Mouse (Mus musculus): ENCODE results near the gene Eppin. TPM values are rescaled to one million over a fixed set of nuclear protein-coding genes. Genes with fewer than 3 reads are reported as not detected.

Eppin gene
- polyA plus RNA-seq, 1 experiment from 2014 or later = not detected

Other genes starting within 250 kb of the Eppin start
- gene Slpi, start 204.5 kb downstream of the Eppin start, polyA plus RNA-seq (2014; fragmentation: Nextera tagmentation; extraction: Ambion mirVana) = 0.33 and 0.62 TPM in 2 replicates
- gene Rbpjl, start 190.5 kb downstream of the Eppin start, polyA plus RNA-seq (2014; fragmentation: Nextera tagmentation; extraction: Ambion mirVana) = 0.04 and 0.15 TPM in 2 replicates
- 0.44 and 0.75 TPM in 2 replicates for gene Matn4, start 188.4 kb downstream of the Eppin start, polyA plus RNA-seq (2014; fragmentation: Nextera tagmentation; extraction: Ambion mirVana)
- 6.8 and 9.3 TPM in 2 replicates for gene Sdc4, start 149.7 kb downstream of the Eppin start, polyA plus RNA-seq (2014; fragmentation: Nextera tagmentation; extraction: Ambion mirVana)
- 87.1 and 92.6 TPM in 2 replicates for gene Sys1, start 136.6 kb downstream of the Eppin start, polyA plus RNA-seq (2014; fragmentation: Nextera tagmentation; extraction: Ambion mirVana)
- 8.6 and 10.0 TPM in 2 replicates for gene Gm20458, start 132.6 kb downstream of the Eppin start, polyA plus RNA-seq (2014; fragmentation: Nextera tagmentation; extraction: Ambion mirVana)
- 0.28 TPM in 1 of 2 replicates, not detected in the other for gene Trp53tg5, start 119.9 kb downstream of the Eppin start, polyA plus RNA-seq (2014; fragmentation: Nextera tagmentation; extraction: Ambion mirVana)
- gene Dbndd2, start 107.5 kb downstream of the Eppin start, polyA plus RNA-seq (2014; fragmentation: Nextera tagmentation; extraction: Ambion mirVana) = 13.8 and 14.4 TPM in 2 replicates
- 109 and 110 TPM in 2 replicates for gene Pigt, start 96.1 kb downstream of the Eppin start, polyA plus RNA-seq (2014; fragmentation: Nextera tagmentation; extraction: Ambion mirVana)
- gene Wfdc2, start 31.2 kb downstream of the Eppin start, polyA plus RNA-seq (2014; fragmentation: Nextera tagmentation; extraction: Ambion mirVana) = 2.4 and 4.0 TPM in 2 replicates
- gene Spint3, start 20.1 kb downstream of the Eppin start, polyA plus RNA-seq (2014; fragmentation: Nextera tagmentation; extraction: Ambion mirVana) = not detected in 2 replicates
- gene Wfdc6a, start 8.1 kb downstream of the Eppin start, polyA plus RNA-seq (2014; fragmentation: Nextera tagmentation; extraction: Ambion mirVana) = 0.25 TPM in 1 of 2 replicates, not detected in the other
- not detected in 2 replicates for gene Wfdc6b, start 19.9 kb upstream of the Eppin start, polyA plus RNA-seq (2014; fragmentation: Nextera tagmentation; extraction: Ambion mirVana)
- gene Wfdc8, start 20.0 kb upstream of the Eppin start, polyA plus RNA-seq (2014; fragmentation: Nextera tagmentation; extraction: Ambion mirVana) = not detected in 2 replicates
- gene Wfdc16, start 45.2 kb upstream of the Eppin start, polyA plus RNA-seq (2014; fragmentation: Nextera tagmentation; extraction: Ambion mirVana) = not detected in 2 replicates
- not detected in 2 replicates for gene Wfdc10, start 62.5 kb upstream of the Eppin start, polyA plus RNA-seq (2014; fragmentation: Nextera tagmentation; extraction: Ambion mirVana)
- gene Wfdc9, start 63.0 kb upstream of the Eppin start, polyA plus RNA-seq (2014; fragmentation: Nextera tagmentation; extraction: Ambion mirVana) = not detected in 2 replicates
- not detected in 2 replicates for gene Wfdc11, start 80.5 kb upstream of the Eppin start, polyA plus RNA-seq (2014; fragmentation: Nextera tagmentation; extraction: Ambion mirVana)
- gene Wfdc13, start 91.5 kb upstream of the Eppin start, polyA plus RNA-seq (2014; fragmentation: Nextera tagmentation; extraction: Ambion mirVana) = 0.26 TPM in 1 of 2 replicates, not detected in the other
- gene Spint4, start 104.9 kb upstream of the Eppin start, polyA plus RNA-seq (2014; fragmentation: Nextera tagmentation; extraction: Ambion mirVana) = not detected in 2 replicates
- gene Spint5, start 121.7 kb upstream of the Eppin start, polyA plus RNA-seq (2014; fragmentation: Nextera tagmentation; extraction: Ambion mirVana) = not detected in 2 replicates
- gene Wfdc3, start 152.3 kb upstream of the Eppin start, polyA plus RNA-seq (2014; fragmentation: Nextera tagmentation; extraction: Ambion mirVana) = 0.78 and 1.4 TPM in 2 replicates
- 46.6 and 50.3 TPM in 2 replicates for gene Dnttip1, start 152.4 kb upstream of the Eppin start, polyA plus RNA-seq (2014; fragmentation: Nextera tagmentation; extraction: Ambion mirVana)
- 59.4 and 67.9 TPM in 2 replicates for gene Ube2c, start 176.3 kb upstream of the Eppin start, polyA plus RNA-seq (2014; fragmentation: Nextera tagmentation; extraction: Ambion mirVana)
- 0.39 TPM in 1 of 2 replicates, not detected in the other for gene Tnnc2, start 186.4 kb upstream of the Eppin start, polyA plus RNA-seq (2014; fragmentation: Nextera tagmentation; extraction: Ambion mirVana)
- gene Snx21, start 192.2 kb upstream of the Eppin start, polyA plus RNA-seq (2014; fragmentation: Nextera tagmentation; extraction: Ambion mirVana) = 33.3 and 40.8 TPM in 2 replicates
- gene Acot8, start 211.3 kb upstream of the Eppin start, polyA plus RNA-seq (2014; fragmentation: Nextera tagmentation; extraction: Ambion mirVana) = 18.3 and 20.8 TPM in 2 replicates
- 16.4 and 17.0 TPM in 2 replicates for gene Zswim3, start 211.5 kb upstream of the Eppin start, polyA plus RNA-seq (2014; fragmentation: Nextera tagmentation; extraction: Ambion mirVana)
- gene Zswim1, start 229.1 kb upstream of the Eppin start, polyA plus RNA-seq (2014; fragmentation: Nextera tagmentation; extraction: Ambion mirVana) = 25.7 and 26.7 TPM in 2 replicates
- not detected in 2 replicates for gene Spata25, start 234.9 kb upstream of the Eppin start, polyA plus RNA-seq (2014; fragmentation: Nextera tagmentation; extraction: Ambion mirVana)
- gene Ctsa, start 239.3 kb upstream of the Eppin start, polyA plus RNA-seq (2014; fragmentation: Nextera tagmentation; extraction: Ambion mirVana) = 85.9 and 89.6 TPM in 2 replicates
- 5.8 and 7.9 TPM in 2 replicates for gene Neurl2, start 239.9 kb upstream of the Eppin start, polyA plus RNA-seq (2014; fragmentation: Nextera tagmentation; extraction: Ambion mirVana)

Data from hindbrain, embryonic 14.5 days (tissue).